Comparison of ENCODE assay signal across 31 mouse cellular contexts in the genomic region with DNA sequence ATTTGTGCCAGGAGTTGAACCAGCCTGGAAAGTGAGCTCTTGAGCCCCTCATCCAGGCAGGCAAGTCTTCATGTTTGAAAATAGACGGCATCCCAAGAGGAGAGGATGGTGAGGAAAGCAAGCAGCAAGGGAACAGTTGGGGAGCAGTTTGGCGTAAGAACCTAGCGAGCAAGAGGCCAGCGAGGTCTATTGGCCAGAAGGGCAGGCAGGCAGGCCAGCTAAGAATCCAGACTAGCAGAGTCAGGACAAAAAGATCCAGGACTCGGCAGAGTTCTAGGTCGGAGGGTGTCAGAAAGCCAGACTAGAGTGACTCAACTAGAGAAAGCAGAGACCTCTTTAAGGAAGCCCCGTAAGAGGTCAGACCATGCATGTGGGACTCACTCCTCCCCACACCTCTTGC.
DNase-seq lines count a peak whose midpoint lies in the region; ATAC-seq lines count a peak whose summit lies in the region.
"Had no signal": no experiment of that assay in that cellular context is flagged by ENCODE, and none has a peak within 500 bp of the region (broad histone marks: within the 10 kb centered on the region; RNA-seq: fewer than 3 reads in every experiment).

No protein-coding gene starts in this region.

- no peak overlapping the region for H3K4me3 ChIP-seq in heart, embryonic 12.5 days
- H3K4me3 ChIP-seq: embryonic facial prominence, embryonic 13.5 days; erythroblast, embryonic 14.5 days; forebrain, embryonic 12.5 days; hindbrain, embryonic 10.5 days; intestine, embryonic 15.5 days; layer of hippocampus, adult 2 months; limb, embryonic 12.5 days; midbrain, embryonic 13.5 days; neural tube, embryonic 12.5 days had no signal

- H3K9ac ChIP-seq in heart, embryonic 12.5 days: no peak overlapping the region
- H3K9ac ChIP-seq: embryonic facial prominence, embryonic 13.5 days; forebrain, embryonic 12.5 days; intestine, embryonic 15.5 days; limb, embryonic 12.5 days; liver, postnatal 0 days; midbrain, embryonic 13.5 days; neural tube, embryonic 12.5 days had no signal

- 61% methylated on average over 7 of the region's 7 CpGs for WGBS in heart, embryonic 12.5 days

- H3K27ac ChIP-seq in heart, embryonic 12.5 days (ENCODE audit: poor library complexity, severe bottlenecking): no peak overlapping the region
- H3K27ac ChIP-seq: embryonic facial prominence, embryonic 13.5 days; forebrain, embryonic 12.5 days; hindbrain, embryonic 10.5 days; intestine, embryonic 15.5 days; layer of hippocampus, adult 2 months; limb, embryonic 12.5 days; midbrain, embryonic 13.5 days; neural tube, embryonic 12.5 days had no signal

- intact Hi-C loops in gastrocnemius, postnatal 36 days (cut with DNase I): no loop called here

- H3K27me3 ChIP-seq in heart, embryonic 12.5 days (replicated peaks): no peaks in the 10 kb centered on the region
- H3K27me3 ChIP-seq: CH12.LX; intestine, embryonic 15.5 days; Patski had no signal

- H3K4me2 ChIP-seq in heart, embryonic 12.5 days: no peak overlapping the region
- H3K4me2 ChIP-seq: embryonic facial prominence, embryonic 13.5 days; forebrain, embryonic 12.5 days; intestine, embryonic 15.5 days; limb, embryonic 12.5 days; liver, embryonic 11.5 days; midbrain, embryonic 13.5 days; neural tube, embryonic 12.5 days had no signal

- H3K4me1 ChIP-seq in heart, embryonic 12.5 days (replicated peaks): 0 out of 2 replicates have a peak, but pooled peaks cover 7% of the 10 kb centered on the region
- H3K4me1 ChIP-seq: intestine, embryonic 15.5 days had no signal

- DNase-seq in heart, adult 18-20 months: peak; percentile 44 to 52
- peak; percentile 14 for DNase-seq in kidney, adult 9 months
- DNase-seq in kidney, postnatal 10 days: no peak
- peak; percentile 22 to 42 for DNase-seq in gastrocnemius, adult 8-10 months (ENCODE audit: low spot score in 2 of 2)
- peak; percentile 51 to 54 for DNase-seq in gastrocnemius, postnatal 36 days
- DNase-seq: adrenal gland, postnatal 25 days; B cell, adult 2 months; cerebellum, adult 8-10 months; cerebellum, postnatal 36 days; embryo, embryonic 11 days; kidney, postnatal 14 days; liver, postnatal 0 days; retina, postnatal 1 day; right cerebral cortex, postnatal 25 days; thymus, postnatal 36 days had no signal

- H3K36me3 ChIP-seq in heart, embryonic 12.5 days: 0 out of 2 replicates have a peak, but pooled peaks cover 3% of the 10 kb centered on the region
- H3K36me3 ChIP-seq: forebrain, embryonic 12.5 days; intestine, embryonic 15.5 days; midbrain, embryonic 13.5 days; neural tube, embryonic 12.5 days had no signal

- ATAC-seq in heart, embryonic 12.5 days (ENCODE audit: insufficient number of reproducible peaks, low FRiP score): no peak
- no peak for ATAC-seq in megakaryocyte-erythroid progenitor cell, adult 5-6 weeks (replicated peaks; ENCODE audit: low FRiP score, low TSS enrichment, poor library complexity, severe bottlenecking)
- ATAC-seq: hindbrain, embryonic 16.5 days; intestine, embryonic 15.5 days; liver, postnatal 0 days; lung, postnatal 0 days; midbrain, embryonic 13.5 days; Patski had no signal

- no peaks in the 10 kb centered on the region for H3K9me3 ChIP-seq in heart, embryonic 12.5 days (replicated peaks)
- H3K9me3 ChIP-seq: embryonic facial prominence, embryonic 13.5 days; forebrain, embryonic 12.5 days; hindbrain, embryonic 10.5 days; intestine, embryonic 15.5 days; limb, embryonic 12.5 days; midbrain, embryonic 13.5 days; neural tube, embryonic 12.5 days had no signal
